Mouse (Mus musculus): ENCODE results near the gene Eif4ebp2. TPM values are rescaled to one million over a fixed set of nuclear protein-coding genes. Genes with fewer than 3 reads are reported as not detected.
"Not testable (repeated sequence)": the region's sequence is repeated elsewhere in the genome, so short reads cannot be mapped to it uniquely, and the experiment has no call there.

Eif4ebp2 gene
- total RNA-seq, 4 experiments from 2014 or later, result 82.0 to 113 (median 91.2) TPM

- no peak for DNase-seq
Measured at GRCm38 (mm10) chr10:61465009-61465408, 12.5 kb upstream of the Eif4ebp2 start.

GRCm38 (mm10) chr10:61457182-61457581, 4.7 kb upstream of the Eif4ebp2 start:
- no peak for DNase-seq

- not testable (repeated sequence) for DNase-seq
Measured at GRCm38 (mm10) chr10:61453171-61453570, 710 bp upstream of the Eif4ebp2 start.

- peak; percentile 30 for DNase-seq
Measured at GRCm38 (mm10) chr10:61451931-61452617, 387 bp downstream of the Eif4ebp2 start.

GRCm38 (mm10) chr10:61451463-61451930, 964 bp downstream of the Eif4ebp2 start:
- DNase-seq, result peak; percentile 41

GRCm38 (mm10) chr10:61448834-61449233, 3.6 kb downstream of the Eif4ebp2 start:
- no peak for DNase-seq

- no peak for DNase-seq
Measured at GRCm38 (mm10) chr10:61447581-61448353, 4.7 kb downstream of the Eif4ebp2 start.

DNA sequence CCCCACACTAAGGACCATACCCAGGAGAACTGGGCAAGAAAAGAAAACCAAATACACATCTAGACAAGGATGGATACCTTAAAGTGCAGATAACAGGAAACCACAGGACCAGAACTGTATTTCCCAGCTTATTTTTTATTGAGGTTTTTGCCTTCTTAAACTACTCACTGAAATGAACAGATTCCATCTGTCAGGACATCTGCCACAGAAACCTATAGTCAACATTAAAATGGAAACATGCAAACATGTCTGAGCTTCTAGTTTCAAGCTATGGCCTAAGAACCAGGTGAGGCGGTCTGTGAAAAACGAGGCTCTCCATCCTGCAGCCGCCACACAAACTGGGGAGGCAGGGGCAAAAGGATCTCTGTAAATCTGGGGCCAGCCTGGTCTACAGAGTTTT, 7.4 kb downstream of the Eif4ebp2 start:
- DNase-seq, result no peak

GRCm38 (mm10) chr10:61443876-61444275, 8.6 kb downstream of the Eif4ebp2 start:
- no peak for DNase-seq

- no peak for DNase-seq
Measured at GRCm38 (mm10) chr10:61443456-61443855, 9.0 kb downstream of the Eif4ebp2 start.

DNA sequence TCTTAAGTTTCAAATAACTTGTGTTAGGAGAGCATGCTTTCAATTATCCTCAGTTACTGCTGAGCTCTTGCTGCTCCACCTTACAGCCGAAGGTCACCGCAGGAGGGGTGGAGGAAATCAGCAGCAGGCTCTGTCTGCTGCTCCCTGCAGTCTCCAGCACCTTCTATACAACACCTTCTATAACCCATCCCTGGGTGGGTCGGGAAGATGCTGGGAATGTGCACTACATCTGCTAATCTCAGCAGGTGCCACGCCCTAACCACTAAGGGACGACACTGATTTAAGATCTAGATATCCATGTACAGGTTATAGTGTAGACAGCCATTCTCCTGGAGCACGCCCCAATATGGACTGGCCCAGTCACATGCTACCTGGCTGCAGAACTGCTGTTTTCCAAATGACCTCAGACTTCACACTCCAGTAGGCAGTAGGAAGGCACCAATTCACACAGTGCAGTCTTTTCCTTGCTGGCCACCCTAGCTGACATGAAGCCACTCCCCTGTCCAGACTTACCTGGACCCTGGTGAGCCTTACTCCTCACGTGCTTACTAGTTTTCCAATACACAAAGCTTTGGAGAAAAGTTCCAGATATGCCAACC, 12.2 kb downstream of the Eif4ebp2 start:
- DNase-seq, result no peak

DNA sequence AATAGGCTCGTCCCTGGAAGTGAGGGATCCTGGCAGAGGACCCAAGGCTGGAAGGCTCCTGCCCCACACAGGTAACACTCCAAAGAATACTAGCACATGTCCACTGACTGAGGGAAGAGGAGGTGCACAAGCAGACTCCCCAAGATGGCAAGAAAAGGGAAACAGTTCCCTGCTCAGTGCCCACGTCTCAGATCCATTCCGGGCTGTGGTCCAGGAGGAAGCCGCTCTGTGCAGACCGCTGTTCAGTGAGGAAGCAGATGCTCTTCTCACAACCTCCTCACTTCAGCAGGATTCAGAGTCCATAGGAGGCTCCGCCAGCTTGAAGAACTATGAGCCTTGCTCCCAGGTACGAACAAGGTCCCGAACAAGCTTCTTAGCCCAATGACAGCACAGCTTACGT, 21.1 kb downstream of the Eif4ebp2 start:
- no peak for DNase-seq

GRCm38 (mm10) chr10:61429043-61429442, 23.4 kb downstream of the Eif4ebp2 start:
- no peak for DNase-seq

DNA sequence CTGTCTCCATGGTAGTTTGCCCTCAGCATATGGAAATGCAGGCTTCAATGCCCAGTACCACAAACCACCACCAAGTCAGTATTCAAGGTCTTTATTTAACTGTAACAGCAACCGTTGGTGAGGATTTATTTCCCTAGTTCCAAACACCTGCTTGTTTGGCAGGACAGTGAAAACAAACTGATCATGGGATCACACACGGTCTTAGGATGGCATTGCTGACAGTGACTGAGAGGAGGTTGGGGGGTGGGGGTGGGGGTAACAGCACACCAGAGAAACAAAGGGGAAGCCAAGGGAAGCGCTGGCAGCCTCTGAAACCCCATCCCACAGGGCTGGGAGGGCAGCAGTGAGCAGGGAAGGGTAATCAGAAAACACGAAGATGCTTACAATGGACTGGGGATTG, 24.0 kb downstream of the Eif4ebp2 start:
- no peak for DNase-seq

DNA sequence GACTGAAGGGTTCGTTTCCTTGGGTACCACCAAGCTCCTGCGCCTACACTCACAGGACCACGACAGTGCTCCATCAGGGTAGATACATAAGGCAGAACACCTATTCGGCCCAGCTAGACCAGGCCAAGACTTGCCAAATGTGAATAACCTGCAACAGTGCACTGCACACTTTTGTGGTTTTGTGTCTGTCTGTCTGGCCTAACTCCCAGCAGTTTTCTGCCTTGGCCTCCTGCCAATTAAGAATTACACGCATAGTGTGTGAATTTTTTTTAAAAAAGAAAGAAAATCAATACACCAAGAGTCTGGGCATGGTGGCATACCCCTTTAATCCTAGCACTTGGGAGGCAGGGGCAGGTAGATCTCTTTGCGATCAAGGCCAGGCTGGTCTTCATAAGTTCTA, 24.5 kb downstream of the Eif4ebp2 start:
- DNase-seq, result no peak

DNA sequence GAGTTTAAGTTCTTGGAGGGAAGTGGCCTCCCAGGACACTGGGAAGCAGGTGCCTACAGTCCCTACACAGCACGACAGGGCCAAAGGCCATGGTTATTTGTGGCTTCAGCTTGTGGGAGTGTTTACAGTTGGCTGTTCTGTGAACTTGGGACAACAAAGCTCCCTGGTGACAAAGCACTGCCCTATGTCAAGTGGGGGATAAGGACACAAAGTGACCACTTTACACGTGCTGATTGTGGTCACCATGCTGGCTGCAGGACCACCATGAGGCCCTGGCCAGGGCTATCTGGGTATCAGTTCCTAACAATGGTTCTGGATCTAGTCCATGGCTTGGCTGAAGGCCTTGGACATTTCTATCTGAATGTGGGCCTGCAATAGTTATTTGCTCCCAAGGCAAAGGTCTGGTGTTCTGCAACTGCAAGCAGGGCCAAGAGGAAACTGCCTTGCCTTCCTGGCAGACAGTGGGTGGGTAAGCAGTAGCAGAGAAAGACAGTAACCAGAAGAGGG, 26.2 kb downstream of the Eif4ebp2 start:
- peak; percentile 21 for DNase-seq

GRCm38 (mm10) chr10:61425047-61425446, 27.4 kb downstream of the Eif4ebp2 start:
- no peak for DNase-seq

DNA sequence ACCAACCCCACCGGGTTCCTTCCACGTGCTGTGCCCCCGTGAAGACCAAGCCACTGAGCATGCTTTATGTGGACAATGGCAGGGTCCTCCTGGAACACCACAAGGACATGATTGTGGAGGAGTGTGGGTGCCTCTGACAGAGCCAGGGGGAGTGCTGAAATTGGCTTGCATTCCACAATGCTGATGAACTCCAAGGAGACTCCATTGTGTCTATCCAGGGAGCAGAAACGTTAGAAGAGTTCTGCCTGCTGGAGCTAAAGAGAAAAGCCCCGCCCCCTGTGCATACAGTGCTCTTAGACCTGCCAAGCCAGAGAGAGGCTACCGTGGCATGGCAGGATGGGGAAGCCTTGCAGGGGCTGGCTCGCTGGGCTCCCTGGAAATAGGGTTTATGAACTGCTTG, 28.0 kb downstream of the Eif4ebp2 start:
- DNase-seq, result no peak

DNA sequence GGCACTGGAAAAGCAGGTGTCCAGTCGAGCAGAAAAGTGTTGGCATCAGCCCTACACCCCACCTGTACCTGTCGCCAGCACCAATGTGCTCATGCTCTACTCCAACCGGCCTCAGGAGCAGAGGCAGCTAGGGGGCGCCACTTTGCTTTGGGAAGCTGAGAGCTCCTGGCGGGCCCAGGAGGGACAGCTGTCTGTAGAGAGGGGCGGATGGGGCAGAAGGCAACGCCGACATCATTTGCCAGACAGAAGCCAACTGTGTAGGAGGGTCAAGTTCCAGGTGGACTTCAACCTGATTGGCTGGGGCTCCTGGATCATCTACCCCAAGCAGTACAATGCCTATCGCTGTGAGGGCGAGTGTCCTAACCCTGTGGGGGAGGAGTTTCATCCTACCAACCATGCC, 29.2 kb downstream of the Eif4ebp2 start:
- DNase-seq, result no peak

GRCm38 (mm10) chr10:61422861-61423260, 29.6 kb downstream of the Eif4ebp2 start:
- DNase-seq, result no peak

DNA sequence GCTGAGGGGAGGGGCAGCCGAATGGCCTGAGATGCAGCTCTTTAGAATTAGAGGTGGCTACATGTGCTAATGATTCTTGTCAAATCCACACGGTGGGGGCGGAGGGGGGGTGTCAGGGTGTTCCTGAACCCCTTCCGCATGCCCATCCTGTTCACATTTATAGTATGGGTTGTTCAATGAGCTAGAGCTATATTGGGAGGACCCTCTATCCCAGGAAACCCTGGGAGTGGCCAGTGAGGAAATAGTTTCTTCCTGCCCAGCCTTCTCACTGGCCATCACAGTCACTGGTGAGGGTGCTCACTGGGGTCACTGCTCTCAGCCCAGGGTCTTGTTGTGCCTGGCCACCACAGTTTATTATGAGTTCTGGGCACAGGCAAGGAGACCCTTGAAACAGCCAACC, 32.5 kb downstream of the Eif4ebp2 start:
- DNase-seq, result no peak

- DNase-seq, result no peak
Measured at GRCm38 (mm10) chr10:61419146-61419545, 33.3 kb downstream of the Eif4ebp2 start.
